Mouse (Mus musculus) effector memory CD4-positive, alpha-beta T cell, adult 5 months (primary cell): Measurements from ENCODE around the gene Psmd13. TPM values are rescaled to one million over a fixed set of nuclear protein-coding genes. Genes with fewer than 3 reads are reported as not detected.

ENCODE experiments used
- polyA plus RNA-seq: library from polyadenylated mRNA; unstranded; fragments of 100-300 nt; shearing (Covaris generic); gene quantifications from one replicate; pipeline ENCODE4 v1.2.1, GENCODE M21; 2017

Gene Psmd13
- 134 TPM for polyA plus RNA-seq

GRCm38 (mm10) chr7:140881696-140882468, at the start of gene Psmd13, which contains the start of gene Sirt3:
Psmd13 (plus strand) TSS chr7:140881968.
Sirt3 (minus strand) TSS chr7:140882309.

DNA sequence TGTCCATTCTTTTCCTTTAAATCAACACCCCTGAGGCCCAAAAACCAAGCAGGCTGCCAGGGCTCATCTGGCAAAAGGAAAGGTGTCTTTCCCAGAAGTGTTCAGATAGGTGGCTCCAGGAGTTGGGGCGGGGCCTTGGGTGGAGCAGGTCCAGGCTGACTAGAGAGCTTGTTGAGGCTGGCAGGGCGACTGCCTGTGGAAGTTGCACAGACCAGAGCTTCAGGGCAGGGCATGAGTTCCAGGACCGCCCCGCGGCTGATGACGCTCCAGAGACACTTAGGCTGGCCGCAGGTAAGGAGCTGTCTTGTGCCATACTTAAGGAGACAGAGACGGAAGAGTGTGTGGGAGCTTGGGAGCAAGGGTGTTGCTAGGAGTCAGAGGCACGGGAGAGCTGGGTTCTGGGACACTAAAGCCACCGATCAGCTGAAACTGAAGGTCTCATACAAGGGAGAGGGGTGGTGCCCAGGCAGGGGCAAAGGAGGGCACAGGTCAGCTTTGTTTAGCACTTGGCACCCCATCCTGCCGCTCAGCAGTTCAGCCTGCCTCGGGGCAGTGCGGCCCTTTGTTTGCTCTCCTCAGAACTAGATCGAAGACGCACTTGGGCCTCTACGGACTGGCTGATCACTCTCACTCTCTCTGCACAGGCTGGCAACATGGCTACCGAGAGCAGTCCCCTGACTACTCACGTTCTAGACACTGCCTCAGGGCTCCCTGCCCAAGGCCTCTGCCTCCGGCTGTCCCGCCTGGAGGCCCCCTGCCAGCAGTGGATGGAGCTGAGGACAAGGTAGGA, 46.6 kb upstream of the Psmd13 start, which contains the start of gene Urah:
Gene Urah, plus strand, starts transcription at position 51 of the 790 bp plus-strand sequence.

GRCm38 (mm10) chr7:140844905-140845665, 36.7 kb upstream of the Psmd13 start, which contains the start of gene Scgb1c1:
Scgb1c1 (plus strand) TSS chr7:140845547.

GRCm38 (mm10) chr7:140847755-140848580, 33.8 kb upstream of the Psmd13 start, which contains the start of gene Odf3:
Odf3 (plus strand) TSS chr7:140847805.

DNA sequence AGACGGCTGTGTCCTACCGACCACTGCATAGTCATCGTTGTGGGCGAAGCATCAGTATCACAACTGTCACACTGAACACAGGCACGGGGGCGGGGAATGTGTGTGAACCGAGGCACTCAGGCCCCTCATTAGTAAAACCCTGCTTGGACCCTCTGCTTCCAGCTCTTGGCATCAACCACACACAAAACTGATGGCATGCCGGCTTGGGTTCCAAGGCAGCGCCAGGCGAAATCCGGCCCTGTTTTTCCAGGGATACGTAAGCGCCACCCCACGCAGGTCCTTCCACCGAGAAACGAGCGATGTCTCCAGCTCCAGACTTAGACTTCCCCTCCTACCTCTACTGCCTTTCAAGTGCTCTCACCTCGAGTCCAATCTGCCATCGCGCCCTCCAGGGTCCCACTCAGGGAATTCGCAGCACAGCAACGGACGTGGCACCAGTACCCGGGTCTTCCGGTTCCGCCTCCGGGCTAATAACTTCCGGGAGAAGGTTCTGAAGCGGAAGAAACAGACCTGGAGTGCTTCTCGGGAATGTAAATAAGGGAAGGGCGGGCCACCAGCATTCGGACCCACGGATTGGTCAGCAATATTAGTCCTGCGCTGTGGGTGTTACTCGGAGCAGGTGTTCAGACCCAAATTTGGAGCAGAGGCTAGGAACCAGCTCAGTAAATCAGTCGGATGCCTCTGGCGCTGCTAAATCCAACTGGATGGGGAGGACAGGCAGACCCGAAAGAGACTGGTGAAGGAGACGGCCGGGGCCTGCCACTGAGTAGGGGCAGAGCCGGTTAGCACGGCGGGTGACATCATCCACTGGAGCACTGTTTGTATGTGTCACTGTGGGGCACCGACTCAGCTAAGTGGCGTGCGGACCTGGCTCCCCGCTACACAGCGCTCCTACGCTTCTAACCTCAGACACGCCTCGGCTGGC, 25.6 kb upstream of the Psmd13 start, which contains the start of gene Gm45785:
Gene Gm45785, minus strand, starts transcription at position 472 of the 925 bp plus-strand sequence.

DNA sequence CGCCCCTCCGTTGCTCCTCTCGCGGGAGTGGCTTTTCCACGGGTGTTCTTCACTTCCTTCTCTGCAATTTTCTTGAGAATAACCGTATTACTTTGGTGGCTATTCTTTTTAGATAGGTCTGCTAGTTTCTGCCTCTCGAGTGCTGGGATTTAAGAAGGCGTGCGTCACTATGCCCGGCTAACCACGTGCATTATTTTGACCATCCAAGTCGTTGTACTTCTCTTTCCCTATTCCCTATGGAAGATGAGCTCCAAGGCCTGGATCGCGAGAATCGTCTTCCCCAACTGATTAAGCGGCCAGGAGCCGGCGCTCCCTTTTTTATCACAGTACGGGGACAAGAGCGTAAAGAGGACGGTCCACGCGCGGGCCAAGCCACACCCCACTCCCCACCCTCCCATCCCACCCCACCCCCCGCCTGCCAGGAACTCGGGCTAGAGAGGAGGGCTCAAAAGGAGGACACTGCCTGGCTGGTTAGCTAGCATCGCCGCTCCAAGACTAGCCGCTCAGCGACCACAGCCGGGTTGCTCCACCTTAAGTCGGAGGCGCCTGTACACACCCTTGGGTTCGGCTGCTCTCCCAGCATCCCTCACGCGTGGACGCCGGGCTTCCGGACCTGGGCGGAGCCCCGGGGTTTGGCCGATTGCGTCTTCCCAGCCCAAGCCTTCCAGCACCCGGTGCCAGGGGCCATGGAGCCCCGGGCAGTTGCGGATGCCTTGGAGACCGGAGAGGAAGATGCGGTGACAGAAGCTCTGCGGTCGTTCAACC, 24.8 kb upstream of the Psmd13 start, which contains the start of gene Ric8a:
Gene Ric8a, plus strand, starts transcription at position 173 of the 765 bp plus-strand sequence.

DNA sequence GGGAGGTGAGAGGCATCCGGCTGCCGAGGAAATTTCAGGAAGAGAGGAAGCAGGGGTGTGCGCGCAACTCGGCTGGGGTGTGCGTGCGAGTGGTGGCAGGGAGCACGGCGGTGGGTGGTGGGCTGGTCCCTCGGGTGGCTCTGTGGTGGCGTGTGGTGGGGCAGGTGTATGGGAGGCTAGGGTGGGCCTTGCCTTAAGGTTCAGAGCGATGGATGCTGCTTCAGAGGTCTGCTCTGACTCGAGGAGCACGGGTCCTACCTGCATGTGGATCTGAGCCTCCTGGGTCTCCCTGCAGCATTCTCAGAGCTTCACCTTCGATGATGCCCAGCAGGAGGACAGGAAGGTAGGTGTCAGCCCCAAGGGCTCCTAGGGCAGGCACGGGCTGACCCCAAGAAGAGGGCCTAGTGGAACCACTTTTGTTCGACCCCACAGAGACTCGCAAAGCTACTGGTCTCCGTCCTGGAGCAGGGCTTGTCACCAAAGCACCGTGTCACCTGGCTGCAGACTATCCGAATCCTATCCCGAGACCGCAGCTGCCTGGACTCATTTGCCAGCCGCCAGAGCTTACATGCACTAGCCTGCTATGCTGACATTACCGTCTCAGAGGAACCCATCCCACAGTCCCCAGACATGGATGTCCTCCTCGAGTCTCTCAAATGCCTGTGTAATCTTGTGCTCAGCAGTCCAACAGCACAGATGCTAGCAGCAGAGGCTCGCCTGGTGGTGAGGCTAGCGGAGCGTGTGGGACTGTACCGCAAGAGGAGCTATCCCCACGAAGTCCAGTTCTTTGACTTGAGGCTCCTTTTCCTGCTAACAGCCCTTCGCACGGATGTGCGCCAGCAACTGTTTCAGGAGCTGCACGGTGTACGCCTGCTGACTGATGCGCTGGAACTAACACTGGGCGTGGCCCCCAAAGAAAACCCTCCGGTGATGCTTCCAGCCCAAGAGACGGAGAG, 23.9 kb upstream of the Psmd13 start, which contains the start of gene Bet1l:
Gene Bet1l, minus strand, starts transcription at position 28 of the 956 bp plus-strand sequence.

DNA sequence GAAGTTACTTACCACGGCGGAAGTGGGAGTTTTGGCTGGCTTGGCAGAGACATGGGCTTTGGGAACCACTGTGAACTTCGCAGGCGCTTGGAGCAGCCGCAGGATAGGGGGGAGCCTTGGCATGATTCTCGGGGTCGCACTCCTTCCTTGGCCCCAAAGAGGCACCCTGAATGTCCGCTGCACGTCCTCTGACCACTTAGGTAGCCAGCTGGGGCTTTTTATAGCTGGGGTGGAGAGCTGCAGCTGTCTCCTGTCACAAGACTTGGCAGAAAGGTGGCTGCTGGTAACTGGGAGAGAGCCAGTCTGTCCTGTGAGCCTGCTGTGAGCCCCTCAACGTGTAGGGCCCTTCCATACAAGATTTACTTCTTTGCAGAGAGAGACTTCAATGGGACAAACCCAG, 18.5 kb downstream of the Psmd13 start, which contains the start of gene Cox8b:
Gene Cox8b, minus strand, starts transcription at position 227 of the 400 bp plus-strand sequence.

DNA sequence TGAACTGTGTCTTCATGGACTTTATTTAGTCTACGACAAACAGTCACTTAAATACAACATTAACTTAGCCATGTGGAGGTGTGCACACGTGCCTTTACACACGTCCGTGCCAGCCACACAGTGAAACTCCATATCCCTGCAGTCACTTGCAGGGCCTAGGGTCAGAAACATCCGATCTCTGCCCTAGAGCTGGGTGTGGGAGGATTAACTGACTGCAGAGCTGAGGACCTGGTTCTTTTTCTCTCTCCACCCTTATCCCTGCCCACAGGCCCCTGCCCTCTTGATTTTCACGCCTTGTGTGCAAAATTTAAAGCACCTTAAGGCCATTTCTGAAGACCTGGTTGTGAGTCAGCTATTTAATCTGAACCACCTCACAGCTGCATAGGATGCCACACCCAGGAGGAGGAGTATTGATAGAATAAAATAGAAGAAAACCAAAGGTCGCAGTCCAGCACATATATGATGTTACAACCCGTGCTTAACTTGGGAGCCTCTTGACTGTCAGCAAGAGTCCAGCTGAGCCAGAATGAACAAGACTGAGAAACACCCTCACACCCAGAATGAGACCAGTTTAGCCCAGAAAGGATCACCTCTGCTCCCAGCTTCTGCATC, 38.8 kb downstream of the Psmd13 start, which contains the start of gene Nlrp6:
Gene Nlrp6, plus strand, starts transcription at position 485 of the 612 bp plus-strand sequence.

DNA sequence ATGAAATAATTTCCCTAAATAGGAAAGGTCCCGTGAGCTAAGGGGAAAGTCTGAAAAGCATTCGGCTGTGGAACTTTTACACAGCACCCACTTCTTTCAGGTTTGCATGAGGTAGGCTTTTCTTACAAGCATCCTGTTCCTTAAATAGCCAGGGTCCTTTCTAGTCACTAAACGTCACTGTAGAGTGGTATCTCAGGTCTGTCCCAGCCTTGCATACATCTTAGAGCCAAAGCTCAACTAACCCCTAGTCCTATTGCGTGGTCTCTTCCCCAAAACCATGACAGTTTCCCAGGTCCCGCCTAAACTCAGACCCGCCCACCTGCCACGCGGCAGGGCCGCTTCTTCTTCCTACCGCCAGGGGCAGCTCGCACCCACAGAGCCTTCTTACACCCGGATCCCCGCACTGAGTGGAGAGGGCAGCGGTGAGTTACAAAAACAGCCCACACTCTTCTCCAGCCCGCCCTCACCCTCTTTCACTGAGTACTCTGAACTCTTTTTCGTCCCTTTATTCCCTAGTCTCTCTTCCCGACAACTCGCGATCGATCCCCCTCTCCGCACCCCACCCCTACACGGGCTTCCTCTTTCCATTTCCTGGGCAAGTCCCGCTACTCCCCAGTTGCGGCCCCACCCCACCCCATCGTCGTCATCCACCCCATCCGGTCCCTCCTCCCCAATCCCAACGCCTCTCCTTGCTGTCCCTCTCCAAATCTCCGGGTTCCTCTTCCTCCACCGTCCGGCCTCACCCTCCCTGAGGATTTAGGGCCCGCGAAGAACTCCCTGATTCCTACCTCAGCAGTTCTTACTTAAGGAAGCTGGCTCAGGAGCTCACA, 59.7 kb downstream of the Psmd13 start, which contains the start of gene Pgghg:
Gene Pgghg, plus strand, starts transcription at position 170 of the 830 bp plus-strand sequence.

Other genes starting within 250 kb of the Psmd13 start
- gene Olfr53, start 235.5 kb upstream of the Psmd13 start, polyA plus RNA-seq, result not detected
- gene Olfr539, start 222.0 kb upstream of the Psmd13 start, polyA plus RNA-seq, result not detected
- not detected for gene Olfr45, start 200.0 kb upstream of the Psmd13 start, polyA plus RNA-seq
- gene Olfr541, start 184.7 kb upstream of the Psmd13 start, polyA plus RNA-seq, result not detected
- gene Cyp2e1, start 118.2 kb upstream of the Psmd13 start, polyA plus RNA-seq, result 0.31 TPM
- gene Syce1, start 94.1 kb upstream of the Psmd13 start, polyA plus RNA-seq, result not detected
- 0.71 TPM for gene Zfp941, start 59.8 kb upstream of the Psmd13 start, polyA plus RNA-seq
- not detected for gene Urah, start 47.0 kb upstream of the Psmd13 start, polyA plus RNA-seq
- gene Scgb1c1, start 36.4 kb upstream of the Psmd13 start, polyA plus RNA-seq, result not detected
- gene Odf3, start 34.2 kb upstream of the Psmd13 start, polyA plus RNA-seq, result not detected
- gene Gm45785, start 25.6 kb upstream of the Psmd13 start, polyA plus RNA-seq, result not detected
- gene Ric8a, start 25.0 kb upstream of the Psmd13 start, polyA plus RNA-seq, result 88.6 TPM
- gene Bet1l, start 24.4 kb upstream of the Psmd13 start, polyA plus RNA-seq, result 42.5 TPM
- 5.5 TPM for gene Sirt3, start 341 bp downstream of the Psmd13 start, polyA plus RNA-seq
- not detected for gene Cox8b, start 18.5 kb downstream of the Psmd13 start, polyA plus RNA-seq
- not detected for gene Nlrp6, start 38.9 kb downstream of the Psmd13 start, polyA plus RNA-seq
- 10.8 TPM for gene Pgghg, start 59.4 kb downstream of the Psmd13 start, polyA plus RNA-seq
- gene Ifitm5, start 68.3 kb downstream of the Psmd13 start, polyA plus RNA-seq, result not detected
- not detected for gene Gm45717, start 74.0 kb downstream of the Psmd13 start, polyA plus RNA-seq
- 10.5 TPM for gene Ifitm2, start 74.0 kb downstream of the Psmd13 start, polyA plus RNA-seq
- 2.8 TPM for gene Ifitm1, start 85.3 kb downstream of the Psmd13 start, polyA plus RNA-seq
- gene Ifitm3, start 128.8 kb downstream of the Psmd13 start, polyA plus RNA-seq, result 8.0 TPM
- gene Ifitm6, start 136.0 kb downstream of the Psmd13 start, polyA plus RNA-seq, result not detected
- not detected for gene Gm17387, start 147.2 kb downstream of the Psmd13 start, polyA plus RNA-seq
- gene B4galnt4, start 179.1 kb downstream of the Psmd13 start, polyA plus RNA-seq, result 25.8 TPM
- 147 TPM for gene Pkp3, start 196.2 kb downstream of the Psmd13 start, polyA plus RNA-seq
- 71.4 TPM for gene Sigirr, start 218.6 kb downstream of the Psmd13 start, polyA plus RNA-seq
- not detected for gene Ano9, start 235.8 kb downstream of the Psmd13 start, polyA plus RNA-seq
- 6.9 TPM for gene Ptdss2, start 240.4 kb downstream of the Psmd13 start, polyA plus RNA-seq